Mouse (Mus musculus): ENCODE measurements around the gene Snx29.

DNA sequence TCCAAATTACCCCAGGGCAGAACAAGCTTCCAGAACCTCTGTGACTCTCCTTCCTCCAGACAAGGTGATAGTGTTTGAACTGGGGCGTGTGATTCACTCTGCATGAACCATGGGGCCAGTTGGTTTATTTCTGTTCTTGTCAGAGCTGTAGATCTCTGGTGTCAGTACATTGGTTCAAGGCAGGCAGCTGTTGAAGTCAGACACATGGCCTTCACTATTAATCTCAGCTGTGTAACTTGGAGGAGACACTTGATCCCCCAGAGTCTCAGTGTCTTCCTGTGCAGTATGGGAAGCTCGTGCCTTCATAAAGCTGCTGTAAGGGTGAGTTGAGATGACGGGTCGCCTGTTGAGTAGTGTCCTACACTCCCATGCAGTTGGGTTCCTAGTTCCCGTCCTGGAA, 407.1 kb downstream of the Snx29 start:
- TF ChIP-seq CTCF (IDR thresholded peaks at IDR 0.05; ENCODE audit: borderline replicate concordance, extremely low read depth, insufficient read depth, insufficient read length) (no peak), POLR2A (IDR thresholded peaks at IDR 0.05; ENCODE audit: borderline replicate concordance, extremely low read depth, insufficient read depth, insufficient read length, poor library complexity, severe bottlenecking) (no peak)
